Mouse (Mus musculus): Measurements from ENCODE around the gene Lypd6b. TPM values are rescaled to one million over a fixed set of nuclear protein-coding genes. Genes with fewer than 3 reads are reported as not detected.

The Lypd6b gene
- polyA plus RNA-seq, 1 experiment = not detected

DNA sequence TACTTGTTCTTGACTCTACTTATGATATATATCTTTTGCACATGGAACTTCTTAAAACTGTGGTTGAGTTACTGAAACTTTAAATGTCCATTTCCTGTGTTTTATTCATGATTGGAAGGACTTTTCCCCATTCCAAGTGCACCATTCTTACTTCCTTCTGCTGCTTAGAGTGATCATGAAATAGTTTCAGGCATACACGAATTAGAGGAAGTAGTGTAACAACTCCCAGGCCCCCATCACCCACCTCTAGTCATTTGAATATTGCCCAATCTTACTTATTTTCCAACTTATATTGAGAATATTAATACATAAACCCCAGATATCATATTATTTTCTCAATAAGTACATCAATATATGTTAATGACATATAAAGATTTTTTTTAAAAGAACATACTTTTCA is 139.9 kb downstream of the Lypd6b start:
- no peaks in the 10 kb centered on the region for H3K27me3 ChIP-seq (ENCODE audit: control insufficient read depth)
- no peaks in the 10 kb centered on the region for H3K4me1 ChIP-seq (ENCODE audit: control insufficient read depth)
- TF ChIP-seq TAL1 (IDR thresholded peaks at IDR 0.05; ENCODE audit: low read length) = no peak
- no peak for TF ChIP-seq GATA1 (IDR thresholded peaks at IDR 0.05; ENCODE audit: low read length)
- H3K9me3 ChIP-seq (ENCODE audit: control insufficient read depth, low read length) = no peaks in the 10 kb centered on the region
- H3K36me3 ChIP-seq (ENCODE audit: control insufficient read depth) = no peaks in the 10 kb centered on the region
- H3K4me3 ChIP-seq (replicated peaks) = no peak overlapping the region

DNA sequence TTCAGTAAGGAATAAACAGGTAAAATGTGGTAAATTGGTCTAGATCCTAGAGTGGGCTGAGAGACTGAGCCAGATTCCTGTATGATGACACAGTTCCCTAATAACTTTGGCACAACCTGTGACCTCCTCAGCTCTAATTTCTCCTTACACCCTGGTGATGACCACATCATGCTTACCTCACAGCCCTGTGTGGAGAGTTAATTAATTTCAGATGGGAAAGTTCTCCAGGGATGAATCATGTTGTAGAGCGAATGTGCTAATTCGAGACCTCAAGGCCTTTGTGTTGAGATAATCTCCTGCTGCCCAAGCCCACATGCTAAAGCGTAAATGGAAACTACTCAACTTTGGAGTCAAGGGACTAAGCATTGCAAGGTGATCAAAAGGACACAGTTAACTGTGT is 142.4 kb downstream of the Lypd6b start:
- Histone ChIP-seq H3K4me3 (replicated peaks) (no peak overlapping the region), H3K4me1 (ENCODE audit: control insufficient read depth) (no peaks in the 10 kb centered on the region), H3K27me3 (ENCODE audit: control insufficient read depth) (no peaks in the 10 kb centered on the region), H3K36me3 (ENCODE audit: control insufficient read depth) (no peaks in the 10 kb centered on the region), H3K9me3 (ENCODE audit: control insufficient read depth, low read length) (no peaks in the 10 kb centered on the region; the same call in 1 of the 2 replicates)
- TF ChIP-seq TAL1 (IDR thresholded peaks at IDR 0.05; ENCODE audit: low read length) = no peak
- no peak for TF ChIP-seq GATA1 (IDR thresholded peaks at IDR 0.05; ENCODE audit: low read length)

DNA sequence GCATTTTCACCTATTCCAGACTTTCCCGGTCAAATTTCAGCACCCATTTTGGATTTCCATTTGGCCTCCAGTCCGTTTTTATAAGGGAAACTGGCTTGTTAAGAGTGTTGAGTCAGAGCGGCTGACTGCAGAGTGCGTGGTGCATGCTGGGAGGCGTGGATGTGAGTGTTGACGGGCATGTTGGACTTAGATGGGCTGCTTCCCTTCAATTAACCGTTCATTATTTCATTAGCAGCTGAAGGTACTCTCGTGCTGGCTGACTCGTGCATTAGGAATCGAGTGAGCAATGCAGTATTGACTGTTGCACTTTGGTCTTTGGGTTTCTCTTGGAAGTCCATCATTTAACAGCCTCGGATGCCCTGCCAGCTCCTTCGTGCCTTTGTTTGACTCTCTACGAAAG is 150.1 kb downstream of the Lypd6b start:
- TF ChIP-seq GATA1 (IDR thresholded peaks at IDR 0.05; ENCODE audit: low read length) = no peak
- no peak for TF ChIP-seq TAL1 (IDR thresholded peaks at IDR 0.05; ENCODE audit: low read length)
- Histone ChIP-seq H3K4me1 (ENCODE audit: control insufficient read depth) (no peaks in the 10 kb centered on the region), H3K4me3 (replicated peaks) (no peak overlapping the region), H3K9me3 (ENCODE audit: control insufficient read depth, low read length) (no peaks in the 10 kb centered on the region; the same call in 1 of the 2 replicates), H3K36me3 (ENCODE audit: control insufficient read depth) (no peaks in the 10 kb centered on the region), H3K27me3 (ENCODE audit: control insufficient read depth) (no peaks in the 10 kb centered on the region)

DNA sequence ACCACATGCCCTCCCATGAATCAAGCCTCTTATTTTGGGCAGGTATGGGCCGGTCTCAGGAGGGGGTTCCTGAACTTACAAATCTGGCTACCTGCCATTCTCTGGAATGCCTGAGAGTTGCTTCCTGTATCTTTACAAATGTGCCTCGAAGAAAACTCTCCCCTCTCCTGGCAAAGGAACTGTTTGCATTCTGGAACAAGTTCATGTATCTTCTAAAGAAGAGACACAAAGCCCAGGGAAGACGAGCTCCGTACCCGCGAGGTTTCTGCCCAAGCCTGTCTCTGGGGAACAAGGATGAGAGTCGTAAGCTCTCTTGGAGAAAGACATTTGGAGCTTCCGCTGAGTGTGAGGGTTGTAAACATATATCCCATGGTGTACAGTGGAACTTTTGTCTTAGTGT is 150.8 kb downstream of the Lypd6b start:
- no peaks in the 10 kb centered on the region for H3K4me1 ChIP-seq (ENCODE audit: control insufficient read depth)
- no peaks in the 10 kb centered on the region for H3K36me3 ChIP-seq (ENCODE audit: control insufficient read depth)
- H3K27me3 ChIP-seq (ENCODE audit: control insufficient read depth) = no peaks in the 10 kb centered on the region
- H3K4me3 ChIP-seq (replicated peaks) = no peak overlapping the region
- TF ChIP-seq TAL1 (IDR thresholded peaks at IDR 0.05; ENCODE audit: low read length) (no peak), GATA1 (IDR thresholded peaks at IDR 0.05; ENCODE audit: low read length) (no peak)
- no peaks in the 10 kb centered on the region for H3K9me3 ChIP-seq (ENCODE audit: control insufficient read depth, low read length)

DNA sequence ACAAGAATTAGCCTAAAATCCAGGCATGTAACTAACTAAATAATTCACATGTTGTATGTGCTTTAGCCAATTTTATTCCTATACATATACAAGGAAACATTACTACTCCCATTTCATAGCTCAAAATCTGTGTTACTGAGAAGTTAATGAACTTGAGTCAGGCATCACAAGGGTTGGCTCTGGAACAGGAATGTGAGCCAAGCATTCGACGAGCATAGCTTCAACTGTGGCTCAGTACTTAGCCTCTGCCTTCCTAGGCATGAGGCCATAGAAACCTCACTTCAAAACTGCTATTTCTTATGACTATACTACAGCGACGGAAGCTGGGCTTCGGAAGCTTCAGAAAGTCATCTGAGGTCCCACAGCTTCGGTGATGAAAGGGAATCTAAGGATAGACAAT is 152.9 kb downstream of the Lypd6b start:
- Histone ChIP-seq H3K27me3 (ENCODE audit: control insufficient read depth) (no peaks in the 10 kb centered on the region), H3K9me3 (ENCODE audit: control insufficient read depth, low read length) (no peaks in the 10 kb centered on the region), H3K4me1 (ENCODE audit: control insufficient read depth) (no peaks in the 10 kb centered on the region), H3K36me3 (ENCODE audit: control insufficient read depth) (no peaks in the 10 kb centered on the region), H3K4me3 (replicated peaks) (no peak overlapping the region)
- TF ChIP-seq TAL1 (IDR thresholded peaks at IDR 0.05; ENCODE audit: low read length) (no peak), GATA1 (IDR thresholded peaks at IDR 0.05; ENCODE audit: low read length) (no peak)

DNA sequence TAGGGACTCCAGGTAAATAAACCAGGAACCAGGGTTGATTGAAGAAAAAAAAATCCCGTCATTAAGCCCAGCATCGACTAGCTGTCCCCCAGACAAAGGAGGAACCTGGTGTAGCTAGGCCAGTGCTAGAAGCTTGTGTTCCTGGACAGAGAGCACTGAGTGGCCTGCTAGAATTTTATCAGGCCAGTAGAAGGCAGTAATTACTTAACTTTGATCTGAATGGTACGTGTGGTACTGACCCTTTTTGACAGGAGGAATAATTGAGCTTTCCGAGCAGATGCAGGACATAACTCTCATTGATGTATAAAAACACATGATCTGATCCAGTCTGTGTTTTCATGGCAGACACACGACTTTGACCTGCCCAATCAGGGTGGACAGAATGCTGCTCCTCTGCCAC is 154.6 kb downstream of the Lypd6b start:
- Histone ChIP-seq H3K4me1 (ENCODE audit: control insufficient read depth) (no peaks in the 10 kb centered on the region), H3K27me3 (ENCODE audit: control insufficient read depth) (no peaks in the 10 kb centered on the region), H3K9me3 (ENCODE audit: control insufficient read depth, low read length) (no peaks in the 10 kb centered on the region), H3K4me3 (replicated peaks) (no peak overlapping the region), H3K36me3 (ENCODE audit: control insufficient read depth) (no peaks in the 10 kb centered on the region)
- TF ChIP-seq TAL1 (IDR thresholded peaks at IDR 0.05; ENCODE audit: low read length) (no peak), GATA1 (IDR thresholded peaks at IDR 0.05; ENCODE audit: low read length) (no peak)

DNA sequence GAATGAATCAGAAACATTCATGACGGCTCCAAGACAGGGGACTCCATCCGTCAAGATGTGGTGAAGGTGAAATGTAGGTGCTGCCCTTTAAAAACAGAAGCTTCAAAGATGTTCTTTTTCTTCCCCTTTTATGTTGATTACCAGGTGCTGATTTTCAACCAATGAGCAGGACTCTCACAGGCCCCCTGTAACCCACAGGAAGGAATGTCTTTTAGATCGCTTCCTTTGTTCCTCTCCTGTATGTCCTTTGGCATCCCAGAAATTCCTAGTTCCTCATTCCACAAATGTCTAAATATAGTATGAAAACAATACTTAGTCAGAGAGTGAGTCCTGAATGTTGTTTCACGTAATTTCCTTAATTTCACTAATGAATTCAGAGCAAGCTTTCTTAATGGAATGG is 164.2 kb downstream of the Lypd6b start:
- Histone ChIP-seq H3K36me3 (ENCODE audit: control insufficient read depth) (no peaks in the 10 kb centered on the region), H3K4me1 (ENCODE audit: control insufficient read depth) (no peaks in the 10 kb centered on the region), H3K27me3 (ENCODE audit: control insufficient read depth) (no peaks in the 10 kb centered on the region), H3K9me3 (ENCODE audit: control insufficient read depth, low read length) (0 out of 2 replicates have a peak, but pooled peaks cover 3% of the 10 kb centered on the region), H3K4me3 (replicated peaks) (no peak overlapping the region)
- no peak for TF ChIP-seq GATA1 (IDR thresholded peaks at IDR 0.05; ENCODE audit: low read length)
- TF ChIP-seq TAL1 (IDR thresholded peaks at IDR 0.05; ENCODE audit: low read length) = no peak

DNA sequence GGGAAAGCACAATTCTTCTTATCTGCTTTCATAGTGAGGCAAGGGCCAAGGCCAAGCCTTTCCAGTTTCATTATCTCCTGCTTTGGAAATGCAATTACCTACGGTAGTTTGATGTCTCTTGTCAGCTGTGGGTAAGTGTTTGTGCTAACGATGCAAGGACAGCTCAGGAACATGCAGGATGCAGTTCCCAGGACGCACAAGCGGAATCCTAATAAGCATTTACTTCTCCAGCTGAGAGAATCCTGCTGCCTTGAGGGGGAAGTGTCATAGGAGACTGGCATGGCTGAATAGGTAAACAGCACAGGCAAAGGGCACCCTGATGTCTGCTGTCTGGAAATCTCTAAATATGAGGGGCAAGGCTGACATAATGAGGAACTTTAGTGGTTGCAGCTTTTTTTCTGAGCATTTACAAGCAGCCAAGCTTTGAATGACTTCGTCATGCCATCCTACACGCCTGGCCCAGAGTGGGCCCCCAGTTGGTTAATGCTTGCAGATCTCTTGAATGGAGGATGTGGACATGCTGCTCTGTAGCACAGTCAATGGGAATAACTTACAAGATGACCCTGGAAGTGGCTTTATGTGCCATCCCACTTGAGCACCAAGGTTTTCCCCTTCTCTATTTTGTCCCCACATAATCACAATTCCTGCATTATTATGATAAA is 165.3 kb downstream of the Lypd6b start:
- no peaks in the 10 kb centered on the region for H3K27me3 ChIP-seq (ENCODE audit: control insufficient read depth)
- H3K9me3 ChIP-seq (ENCODE audit: control insufficient read depth, low read length) = no peaks in the 10 kb centered on the region
- H3K4me1 ChIP-seq (ENCODE audit: control insufficient read depth) = no peaks in the 10 kb centered on the region
- H3K36me3 ChIP-seq (ENCODE audit: control insufficient read depth) = no peaks in the 10 kb centered on the region
- no peak for TF ChIP-seq GATA1 (IDR thresholded peaks at IDR 0.05; ENCODE audit: low read length)
- no peak for TF ChIP-seq TAL1 (IDR thresholded peaks at IDR 0.05; ENCODE audit: low read length)
- H3K4me3 ChIP-seq (replicated peaks) = no peak overlapping the region

DNA sequence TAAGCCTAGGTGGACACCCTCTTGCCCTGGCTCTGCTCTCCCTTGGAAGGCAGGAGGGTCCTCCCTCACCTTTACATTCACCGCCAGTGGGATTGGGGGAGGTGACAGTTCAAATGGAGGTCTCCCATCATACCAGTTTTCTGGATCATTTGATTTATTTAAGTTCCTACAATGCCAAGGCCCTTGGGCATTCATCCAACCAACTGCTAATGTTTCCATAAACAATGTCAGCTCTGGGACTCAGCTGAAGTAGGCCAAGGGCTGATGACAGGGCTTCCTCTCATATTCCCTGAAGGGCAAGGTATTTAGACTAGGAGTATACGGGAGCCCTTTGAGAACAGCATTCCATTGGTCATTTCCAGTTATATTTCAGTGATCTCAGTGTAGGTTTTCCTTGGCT is 170.0 kb downstream of the Lypd6b start:
- Histone ChIP-seq H3K9me3 (ENCODE audit: control insufficient read depth, low read length) (no peaks in the 10 kb centered on the region), H3K27me3 (ENCODE audit: control insufficient read depth) (no peaks in the 10 kb centered on the region), H3K36me3 (ENCODE audit: control insufficient read depth) (no peaks in the 10 kb centered on the region), H3K4me1 (ENCODE audit: control insufficient read depth) (no peaks in the 10 kb centered on the region), H3K4me3 (replicated peaks) (no peak overlapping the region)
- TF ChIP-seq TAL1 (IDR thresholded peaks at IDR 0.05; ENCODE audit: low read length) (no peak), GATA1 (IDR thresholded peaks at IDR 0.05; ENCODE audit: low read length) (no peak)

DNA sequence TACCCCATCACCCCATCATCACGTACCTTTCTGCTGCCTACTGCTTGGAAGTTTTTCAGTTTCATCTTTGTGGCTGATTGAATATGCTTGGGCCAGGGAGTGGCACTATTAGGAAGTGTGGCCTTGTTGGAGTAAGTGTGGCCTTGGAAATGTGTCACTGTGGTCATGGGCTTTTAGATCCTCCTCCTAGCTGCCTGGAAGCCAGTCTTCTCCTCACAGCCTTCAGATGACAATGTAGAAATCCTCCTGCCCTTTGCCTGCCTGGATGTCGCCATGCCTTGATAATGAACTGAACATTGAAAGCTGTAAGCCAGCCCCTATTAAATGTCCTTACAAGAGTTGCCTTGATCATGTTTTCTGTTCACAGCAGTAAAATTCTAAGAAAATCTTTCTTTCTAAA is 174.5 kb downstream of the Lypd6b start:
- TF ChIP-seq GATA1 (IDR thresholded peaks at IDR 0.05; ENCODE audit: low read length) (no peak), TAL1 (IDR thresholded peaks at IDR 0.05; ENCODE audit: low read length) (no peak)
- H3K9me3 ChIP-seq (ENCODE audit: control insufficient read depth, low read length) = no peaks in the 10 kb centered on the region
- no peak overlapping the region for H3K4me3 ChIP-seq (replicated peaks)
- H3K36me3 ChIP-seq (ENCODE audit: control insufficient read depth) = no peaks in the 10 kb centered on the region
- no peaks in the 10 kb centered on the region for H3K4me1 ChIP-seq (ENCODE audit: control insufficient read depth)
- H3K27me3 ChIP-seq (ENCODE audit: control insufficient read depth) = no peaks in the 10 kb centered on the region
